Mouse (Mus musculus) liver, embryonic 16.5 days (tissue): ENCODE results near the gene Rnf144a. TPM values are rescaled to one million over a fixed set of nuclear protein-coding genes. Genes with fewer than 3 reads are reported as not detected.

Experiments used
- ATAC-seq: fragments of 200-750 bp; cut with Nextera tagmentation; 2 replicates; pipeline ENCODE4 v1.8.0; 2017; ENCODE audit warnings: low read depth, mild to moderate bottlenecking, moderate number of reproducible peaks, moderate library complexity
- H3K27ac ChIP-seq: fragments of 300-500 bp; sonication (generic); 2 replicates; pipeline ENCODE4 v1.5.1; 2014; ENCODE audit warnings: mild to moderate bottlenecking, low read length
- H3K27me3 ChIP-seq: fragments of 300-500 bp; sonication (generic); 2 replicates; pipeline ENCODE4 v1.6.1; 2014; ENCODE audit warnings: low read depth, low read length, mixed read lengths; ENCODE audit not compliant: control insufficient read depth, insufficient read depth
- H3K36me3 ChIP-seq: fragments of 300-500 bp; sonication (generic); 2 replicates; pipeline ENCODE4 v1.6.1; 2014; ENCODE audit warnings: mild to moderate bottlenecking; ENCODE audit not compliant: control insufficient read depth, insufficient read depth
- H3K4me1 ChIP-seq: fragments of 300-500 bp; sonication (generic); 2 replicates; pipeline ENCODE4 v1.6.1; 2014; ENCODE audit warnings: low read depth, low read length, mixed read lengths; ENCODE audit not compliant: control insufficient read depth
- H3K4me2 ChIP-seq: fragments of 300-500 bp; sonication (generic); 2 replicates; pipeline ENCODE4 v1.6.1; 2014; ENCODE audit warnings: low read depth, low read length, mixed read lengths
- H3K4me3 ChIP-seq: fragments of 300-500 bp; sonication (generic); 2 replicates; pipeline ENCODE4 v1.5.1; 2014; ENCODE audit warnings: low read depth, mild to moderate bottlenecking, low read length
- H3K9ac ChIP-seq: fragments of 300-500 bp; sonication (generic); 2 replicates; pipeline ENCODE4 v1.6.1; 2014; ENCODE audit warnings: low read depth, low read length
- H3K9me3 ChIP-seq: fragments of 300-500 bp; sonication (generic); replicated peaks from 2 replicates; pipeline ENCODE4 v1.6.1; 2016; ENCODE audit warnings: low read length; ENCODE audit not compliant: control insufficient read depth
- WGBS: fragments of 180-500 bp; shearing (Covaris S2); extraction: QIAGEN DNeasy Blood & Tissue Kit; methylation state at CpG from one replicate; pipeline ENCODE4 v1.1.7; 2014; ENCODE audit not compliant: insufficient replicate concordance; 5-methylcytosine and 5-hydroxymethylcytosine counted together
- polyA plus RNA-seq: library from polyadenylated mRNA; unstranded; fragments of >200 nt; fragmentation: Nextera tagmentation; extraction: Ambion mirVana; gene quantifications from 2 replicates; pipeline ENCODE4 v1.2.1, GENCODE M21; 2015

The Rnf144a gene
- polyA plus RNA-seq, 1 experiment from 2014 or later, result 3.2 TPM

GRCm38 (mm10) chr12:26386189-26386588, 28.9 kb downstream of the Rnf144a start:
- no peak overlapping the region for H3K27ac ChIP-seq
- ATAC-seq, result no peak

GRCm38 (mm10) chr12:26385735-26386134, 29.3 kb downstream of the Rnf144a start:
- H3K36me3 ChIP-seq, result no peaks in the 10 kb centered on the region
- no peak overlapping the region for H3K27ac ChIP-seq
- no peaks in the 10 kb centered on the region for H3K27me3 ChIP-seq
- no peaks in the 10 kb centered on the region for H3K4me1 ChIP-seq
- H3K4me2 ChIP-seq, result no peak overlapping the region
- H3K9me3 ChIP-seq, result no peaks in the 10 kb centered on the region
- no peak overlapping the region for H3K9ac ChIP-seq
- ATAC-seq, result no peak
- no peak overlapping the region for H3K4me3 ChIP-seq
- WGBS, result 67% methylated on average over 6 of the region's 6 CpGs

More at GRCm38 (mm10) chr12:26386189-26386588, 28.9 kb downstream of the Rnf144a start:
- H3K4me2 ChIP-seq, result no peak overlapping the region
- H3K9ac ChIP-seq, result no peak overlapping the region
- no peak overlapping the region for H3K4me3 ChIP-seq
- no peaks in the 10 kb centered on the region for H3K36me3 ChIP-seq
- no peaks in the 10 kb centered on the region for H3K9me3 ChIP-seq
- H3K27me3 ChIP-seq, result no peaks in the 10 kb centered on the region
- no peaks in the 10 kb centered on the region for H3K4me1 ChIP-seq
- 50% methylated on average over 2 of the region's 2 CpGs for WGBS

- Histone ChIP-seq H3K36me3 (no peaks in the 10 kb centered on the region), H3K9me3 (no peaks in the 10 kb centered on the region), H3K27ac (no peak overlapping the region), H3K9ac (no peak overlapping the region), H3K4me1 (no peaks in the 10 kb centered on the region), H3K4me2 (no peak overlapping the region), H3K27me3 (no peaks in the 10 kb centered on the region), H3K4me3 (no peak overlapping the region)
- no peak for ATAC-seq
- WGBS, result 68% methylated on average over 8 of the region's 8 CpGs
Measured at GRCm38 (mm10) chr12:26381730-26382129, 33.3 kb downstream of the Rnf144a start.

- no peaks in the 10 kb centered on the region for H3K27me3 ChIP-seq
- H3K36me3 ChIP-seq, result no peaks in the 10 kb centered on the region
- ATAC-seq, result no peak
- H3K4me2 ChIP-seq, result no peak overlapping the region
- no peak overlapping the region for H3K9ac ChIP-seq
- WGBS, result 63% methylated on average over 7 of the region's 7 CpGs
- no peak overlapping the region for H3K27ac ChIP-seq
- no peak overlapping the region for H3K4me3 ChIP-seq
- no peaks in the 10 kb centered on the region for H3K4me1 ChIP-seq
- no peaks in the 10 kb centered on the region for H3K9me3 ChIP-seq
Measured at GRCm38 (mm10) chr12:26379797-26380196, 35.3 kb downstream of the Rnf144a start.

GRCm38 (mm10) chr12:26377691-26378090, 37.4 kb downstream of the Rnf144a start:
- H3K4me3 ChIP-seq, result no peak overlapping the region
- no peak overlapping the region for H3K4me2 ChIP-seq
- H3K27ac ChIP-seq, result no peak overlapping the region
- no peak overlapping the region for H3K9ac ChIP-seq
- no peak for ATAC-seq
- no peaks in the 10 kb centered on the region for H3K4me1 ChIP-seq
- H3K36me3 ChIP-seq, result no peaks in the 10 kb centered on the region
- H3K27me3 ChIP-seq, result no peaks in the 10 kb centered on the region
- 69% methylated on average over 7 of the region's 7 CpGs for WGBS
- no peaks in the 10 kb centered on the region for H3K9me3 ChIP-seq

- no peak for ATAC-seq
- H3K4me3 ChIP-seq, result no peak overlapping the region
- H3K9me3 ChIP-seq, result no peaks in the 10 kb centered on the region
- no peak overlapping the region for H3K9ac ChIP-seq
- H3K4me2 ChIP-seq, result no peak overlapping the region
- H3K27ac ChIP-seq, result no peak overlapping the region
- H3K27me3 ChIP-seq, result no peaks in the 10 kb centered on the region
- 53% methylated on average over 8 of the region's 8 CpGs for WGBS
- H3K36me3 ChIP-seq, result no peaks in the 10 kb centered on the region
- H3K4me1 ChIP-seq, result no peaks in the 10 kb centered on the region
Measured at GRCm38 (mm10) chr12:26376541-26377323, 38.3 kb downstream of the Rnf144a start.

GRCm38 (mm10) chr12:26373721-26374120, 41.3 kb downstream of the Rnf144a start:
- H3K36me3 ChIP-seq, result no peaks in the 10 kb centered on the region

GRCm38 (mm10) chr12:26370004-26370403, 45.0 kb downstream of the Rnf144a start:
- Histone ChIP-seq H3K4me1 (no peaks in the 10 kb centered on the region), H3K9ac (no peak overlapping the region), H3K27me3 (no peaks in the 10 kb centered on the region), H3K4me2 (no peak overlapping the region), H3K36me3 (no peaks in the 10 kb centered on the region), H3K27ac (no peak overlapping the region), H3K4me3 (no peak overlapping the region), H3K9me3 (no peaks in the 10 kb centered on the region)
- WGBS, result 71% methylated on average over 8 of the region's 8 CpGs
- no peak for ATAC-seq

More at GRCm38 (mm10) chr12:26373721-26374120, 41.3 kb downstream of the Rnf144a start:
- no peak for ATAC-seq
- 70% methylated on average over 7 of the region's 7 CpGs for WGBS
- Histone ChIP-seq H3K9ac (no peak overlapping the region), H3K9me3 (no peaks in the 10 kb centered on the region), H3K27me3 (no peaks in the 10 kb centered on the region), H3K4me3 (no peak overlapping the region), H3K27ac (no peak overlapping the region), H3K4me2 (no peak overlapping the region), H3K4me1 (no peaks in the 10 kb centered on the region)

- ATAC-seq, result no peak
- no peak overlapping the region for H3K9ac ChIP-seq
- H3K27ac ChIP-seq, result no peak overlapping the region
- H3K27me3 ChIP-seq, result no peaks in the 10 kb centered on the region
- no peaks in the 10 kb centered on the region for H3K4me1 ChIP-seq
- H3K4me3 ChIP-seq, result no peak overlapping the region
- 65% methylated on average over 2 of the region's 2 CpGs for WGBS
- no peaks in the 10 kb centered on the region for H3K9me3 ChIP-seq
- H3K4me2 ChIP-seq, result no peak overlapping the region
- H3K36me3 ChIP-seq, result no peaks in the 10 kb centered on the region
Measured at GRCm38 (mm10) chr12:26367361-26367760, 47.7 kb downstream of the Rnf144a start.
